Mouse (Mus musculus) testis, adult 10 weeks (tissue): ENCODE results near the gene Snai1. TPM values are rescaled to one million over a fixed set of nuclear protein-coding genes. Genes with fewer than 3 reads are reported as not detected.

Experiments used
- polyA plus RNA-seq: library from polyadenylated mRNA; stranded (reverse); fragments of 350-450 nt; fragmentation: Illumina TruSeq; extraction: RNeasy Lipid Tissue Mini Kit (QIAGEN cat#74804); gene quantifications from one replicate; pipeline ENCODE4 v1.2.3, GENCODE M21; 2014; ENCODE audit warnings: low read depth, low replicate concordance

Gene Snai1
- 0.17 TPM for polyA plus RNA-seq

DNA sequence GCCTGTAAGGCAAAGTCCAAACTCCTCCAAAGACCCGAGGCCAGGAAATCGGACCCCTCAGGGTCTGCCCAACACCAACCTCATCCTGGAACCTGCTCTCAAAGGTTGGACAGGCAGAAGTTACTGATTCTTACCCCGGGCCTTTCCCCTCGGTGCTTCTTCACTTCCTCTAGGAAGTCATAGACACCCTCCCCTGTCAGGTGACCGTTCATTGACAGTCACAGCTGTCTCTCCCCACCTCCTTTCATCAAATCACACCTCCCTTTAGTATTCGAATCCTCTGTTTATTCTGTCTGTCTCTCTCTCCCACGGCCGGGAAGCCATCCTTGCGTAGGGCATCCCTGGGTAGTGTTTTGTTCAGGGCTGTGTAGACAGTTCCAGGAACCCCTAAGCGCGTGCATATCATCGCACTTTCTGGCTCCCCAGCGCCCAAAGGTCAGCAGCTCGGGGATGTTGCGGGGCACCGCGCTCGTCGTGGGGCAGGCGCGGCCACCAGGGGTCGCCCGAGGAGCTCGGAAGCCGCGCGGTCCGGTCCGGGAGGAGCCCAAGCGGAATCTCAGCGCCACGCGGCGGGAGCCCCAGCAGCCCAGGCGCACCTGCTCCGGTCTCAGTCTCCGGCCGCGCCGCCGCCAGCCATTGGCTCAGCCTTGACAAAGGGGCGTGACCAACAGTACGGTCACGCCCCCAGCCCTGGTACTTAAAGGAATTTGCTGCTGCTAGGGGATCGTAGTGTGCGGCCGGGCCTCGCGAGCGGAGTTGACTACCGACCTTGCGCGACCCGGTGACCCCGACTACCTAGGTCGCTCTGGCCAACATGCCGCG, at the start of gene Snai1:
TSS of gene Snai1 (plus strand) at position 720 of the 822 bp plus-strand sequence.

DNA sequence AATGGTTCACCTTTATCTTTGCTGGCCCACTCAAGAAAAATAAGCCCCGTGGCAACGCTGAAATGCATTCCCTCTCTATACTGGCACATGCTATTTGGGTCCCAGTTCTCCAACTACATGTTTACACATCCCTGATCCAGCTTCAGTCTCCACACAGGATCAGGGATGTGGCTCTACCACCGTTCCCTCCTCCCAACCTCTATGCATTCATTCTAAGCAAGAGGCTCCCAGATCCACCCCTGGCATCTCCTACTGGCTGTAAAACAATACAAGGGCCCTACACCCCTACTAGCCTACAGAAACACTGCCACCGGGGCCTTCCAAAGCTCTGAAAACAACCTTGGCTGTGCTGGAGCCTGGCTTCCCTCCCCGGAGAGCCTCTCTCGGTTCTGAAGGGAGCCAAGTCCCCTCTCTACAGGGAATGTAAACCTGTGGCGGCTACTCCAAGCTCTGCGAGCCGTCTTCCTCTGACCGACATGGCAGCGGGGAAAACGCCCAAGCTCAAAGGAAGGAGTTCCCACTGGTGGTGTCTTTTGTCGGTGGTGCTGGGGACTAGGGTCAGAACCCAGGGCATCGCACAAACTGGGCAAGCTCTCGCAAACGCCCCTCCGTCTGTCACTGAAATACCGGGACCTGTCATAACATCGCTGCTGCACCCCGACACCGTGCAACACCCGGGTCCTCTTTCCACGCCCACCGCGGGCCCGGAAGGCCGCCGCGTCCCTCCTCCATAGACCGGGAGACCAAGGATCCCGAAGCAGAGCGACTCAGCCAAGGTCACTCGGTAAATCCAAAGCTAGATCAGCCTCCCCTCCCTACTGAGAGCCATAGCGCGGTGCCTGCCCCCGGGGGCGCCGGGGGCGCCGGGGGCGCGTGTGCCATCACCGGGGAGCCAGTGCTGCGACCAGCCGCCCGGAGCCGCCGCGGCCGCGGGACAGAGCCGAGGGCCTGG, 46.0 kb upstream of the Snai1 start, which contains the start of gene Rnf114:
TSS of gene Rnf114 (plus strand) at position 889 of the 952 bp plus-strand sequence.

DNA sequence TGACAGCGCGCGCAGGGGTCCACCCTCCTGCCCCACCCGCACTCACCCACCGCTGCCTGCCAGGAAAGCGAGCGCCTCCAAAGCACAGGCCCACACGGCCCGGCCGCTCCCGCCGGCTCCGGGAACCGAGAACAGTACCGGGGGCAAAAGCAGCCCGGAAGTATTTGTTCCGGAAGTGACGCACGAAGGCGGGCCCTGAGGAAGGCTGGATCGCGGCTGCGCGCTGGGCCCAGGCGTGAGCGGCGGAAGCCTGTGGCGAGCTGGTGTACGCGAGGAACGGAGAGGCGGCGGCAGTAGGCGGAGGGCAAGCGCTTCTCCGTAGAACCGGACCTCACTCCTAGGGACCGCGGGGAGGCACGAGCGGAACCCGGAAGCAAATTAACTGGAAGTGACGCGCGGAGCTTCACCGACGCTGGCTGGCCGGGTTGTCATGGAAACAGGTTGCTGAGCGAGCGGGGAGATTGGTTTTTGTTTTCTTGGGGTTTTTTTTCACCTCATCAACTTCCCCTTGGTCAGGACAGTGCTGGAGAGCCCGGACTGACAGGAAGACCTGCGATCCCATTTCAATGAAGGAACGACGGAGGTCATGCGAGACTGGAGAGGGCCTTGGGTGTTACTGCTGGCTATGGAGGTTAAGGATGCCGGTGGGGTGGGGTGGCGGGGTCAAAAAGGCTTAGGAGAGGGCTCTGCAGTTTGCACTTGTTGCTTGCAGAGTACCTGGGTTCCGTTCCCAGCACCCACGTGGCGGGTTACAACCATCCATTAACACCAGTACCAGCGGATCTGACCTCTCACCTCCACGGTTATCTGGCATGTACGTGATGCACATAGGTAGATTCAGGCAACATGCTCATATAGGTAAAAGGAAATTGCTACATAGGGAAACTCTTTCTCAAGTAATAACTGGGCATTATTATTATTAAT, 45.0 kb upstream of the Snai1 start, which contains the start of gene Spata2:
TSS of gene Spata2 (minus strand) at position 175 of the 924 bp plus-strand sequence.

Other genes with a start within 250 kb of the Snai1 start
- gene B4galt5, start 189.0 kb upstream of the Snai1 start, polyA plus RNA-seq = 1.4 TPM
- gene Slc9a8, start 116.5 kb upstream of the Snai1 start, polyA plus RNA-seq = 21.3 TPM
- 19.2 TPM for gene Rnf114, start 45.5 kb upstream of the Snai1 start, polyA plus RNA-seq
- 3.0 TPM for gene Spata2, start 45.3 kb upstream of the Snai1 start, polyA plus RNA-seq
- gene Ube2v1, start 93.9 kb downstream of the Snai1 start, polyA plus RNA-seq = 37.9 TPM
- gene Gm20431, start 123.3 kb downstream of the Snai1 start, polyA plus RNA-seq = not detected
- gene Cebpb, start 150.7 kb downstream of the Snai1 start, polyA plus RNA-seq = 0.59 TPM
- gene Tmem189, start 151.6 kb downstream of the Snai1 start, polyA plus RNA-seq = 3.6 TPM